ENCODE assay signal across 9 mouse cellular contexts in genomic region chr17:66490022-66490601, GRCm38 (mm10). TPM values are rescaled to one million over a fixed set of nuclear protein-coding genes. Genes with fewer than 3 reads are reported as not detected.
A peak's percentile ranks its signal among the peaks of the same experiment; 100 is the strongest.
DNase-seq lines count a peak whose midpoint lies in the region; ATAC-seq and TF ChIP-seq lines count a peak whose summit lies in the region.
"Had no signal": no experiment of that assay in that cellular context is flagged by ENCODE, and none has a peak within 500 bp of the region (broad histone marks: within the 10 kb centered on the region; RNA-seq: fewer than 3 reads in every experiment).

No protein-coding gene starts in this region.

- H3K4me3 ChIP-seq in G1E (ENCODE audit: low read depth, low read length) = no peak overlapping the region
- H3K4me3 ChIP-seq in heart, postnatal 0 days (ENCODE audit: low read depth, low read length) = no peak overlapping the region
- H3K4me3 ChIP-seq in liver, adult 2 months (ENCODE audit: insufficient read depth, low read depth, low read length) = no peak overlapping the region
- no peak overlapping the region for H3K4me3 ChIP-seq in neural tube, embryonic 14.5 days (ENCODE audit: low read depth, low read length)
- H3K4me3 ChIP-seq: erythroblast, embryonic 14.5 days had no signal

- WGBS in heart, postnatal 0 days = 40% methylated on average over 10 of the region's 10 CpGs
- WGBS in liver, adult 2 months = 39% methylated on average over 10 of the region's 10 CpGs
- WGBS in neural tube, embryonic 14.5 days = 46% methylated on average over 10 of the region's 10 CpGs

- no peaks in the 10 kb centered on the region; the same call in 1 of the 2 replicates for H3K4me1 ChIP-seq in G1E (ENCODE audit: insufficient read depth, low read depth, low read length)
- no peaks in the 10 kb centered on the region for H3K4me1 ChIP-seq in heart, postnatal 0 days (ENCODE audit: control insufficient read depth, insufficient read depth)
- no peaks in the 10 kb centered on the region for H3K4me1 ChIP-seq in liver, adult 2 months (ENCODE audit: control insufficient read depth, insufficient read depth, low read length)
- H3K4me1 ChIP-seq in neural tube, embryonic 14.5 days (ENCODE audit: control insufficient read depth, insufficient read depth, low read length) = no peaks in the 10 kb centered on the region

- peak; percentile 89 for TF ChIP-seq CTCF in G1E (IDR thresholded peaks at IDR 0.05; ENCODE audit: low read depth, low read length)
- TF ChIP-seq CTCF in heart, postnatal 0 days (IDR thresholded peaks at IDR 0.05; ENCODE audit: low read depth) = peak; percentile 99
- TF ChIP-seq CTCF in liver, adult 2 months (IDR thresholded peaks at IDR 0.05; ENCODE audit: low read depth, low read length) = peak; percentile 64

- peaks cover 20% of the 10 kb centered on the region for H3K36me3 ChIP-seq in G1E (replicated peaks)
- peaks cover 14% of the 10 kb centered on the region for H3K36me3 ChIP-seq in heart, postnatal 0 days (replicated peaks; ENCODE audit: control insufficient read depth, insufficient read depth, low read length)
- H3K36me3 ChIP-seq in liver, adult 2 months (ENCODE audit: control insufficient read depth, insufficient read depth, low read length) = peaks cover 4% of the 10 kb centered on the region
- H3K36me3 ChIP-seq in neural tube, embryonic 14.5 days (ENCODE audit: control insufficient read depth, insufficient read depth, low read length) = peaks cover 13% of the 10 kb centered on the region

- H3K27me3 ChIP-seq in G1E (ENCODE audit: insufficient read depth, low read length) = no peaks in the 10 kb centered on the region
- no peaks in the 10 kb centered on the region for H3K27me3 ChIP-seq in heart, postnatal 0 days (ENCODE audit: control insufficient read depth, insufficient read depth, low read length)
- H3K27me3 ChIP-seq in liver, adult 2 months (ENCODE audit: control insufficient read depth, insufficient read depth, low read length) = no peaks in the 10 kb centered on the region
- H3K27me3 ChIP-seq in neural tube, embryonic 14.5 days (ENCODE audit: control insufficient read depth, insufficient read depth, low read length) = no peaks in the 10 kb centered on the region

- ATAC-seq in G1E (ENCODE audit: extremely low read depth, insufficient number of reproducible peaks, low FRiP score, poor library complexity, severe bottlenecking) = no peak; the same call in 1 of the 2 replicates
- ATAC-seq in heart, postnatal 0 days (ENCODE audit: insufficient read depth, low read depth) = no peak
- ATAC-seq in neural tube, embryonic 14.5 days (ENCODE audit: low read depth) = peak; percentile 63

- no peak overlapping the region for H3K9ac ChIP-seq in heart, postnatal 0 days (replicated peaks; ENCODE audit: low read depth, low read length)
- no peak overlapping the region for H3K9ac ChIP-seq in liver, adult 2 months (ENCODE audit: low read depth, low read length)
- no peak overlapping the region for H3K9ac ChIP-seq in neural tube, embryonic 14.5 days (replicated peaks; ENCODE audit: low read depth, low read length)

- TF ChIP-seq EP300 in heart, postnatal 0 days (IDR thresholded peaks at IDR 0.05; ENCODE audit: low read depth) = no peak

- DNase-seq in 3T3-L1 (ENCODE audit: low read depth, low spot score) (peak; percentile 74), G1E (ENCODE audit: low spot score) (peak; percentile 18)
- DNase-seq in cerebellum, postnatal 14 days = peak; percentile 76 to 82
- DNase-seq in heart, postnatal 0 days (ENCODE audit: low spot score) = peak; percentile 67
- peak; percentile 67 for DNase-seq in kidney, postnatal 10 days
- DNase-seq in liver, adult 2 months (ENCODE audit: extremely low read depth, low read depth, low spot score) = peak; percentile 47
- DNase-seq in gastrocnemius, postnatal 25 days = no peak

- no peaks in the 10 kb centered on the region for H3K9me3 ChIP-seq in G1E (replicated peaks)
- H3K9me3 ChIP-seq in heart, postnatal 0 days (replicated peaks; ENCODE audit: control insufficient read depth, low read length) = no peaks in the 10 kb centered on the region
- no peaks in the 10 kb centered on the region for H3K9me3 ChIP-seq in neural tube, embryonic 14.5 days (ENCODE audit: control insufficient read depth, low read length)

- H3K79me2 ChIP-seq in liver, adult 2 months (ENCODE audit: control insufficient read depth, insufficient read depth, low read length) = no peaks in the 10 kb centered on the region

- H3K4me2 ChIP-seq in heart, postnatal 0 days (ENCODE audit: low read depth, low read length) = no peak overlapping the region
- no peak overlapping the region for H3K4me2 ChIP-seq in neural tube, embryonic 14.5 days (ENCODE audit: low read depth, low read length)

- no peak for TF ChIP-seq POLR2A in liver, adult 2 months (IDR thresholded peaks at IDR 0.05; ENCODE audit: extremely low read depth, insufficient read depth, low read length)

- no peak overlapping the region for H3K27ac ChIP-seq in heart, postnatal 0 days (ENCODE audit: low read depth)
- no peak overlapping the region for H3K27ac ChIP-seq in liver, adult 2 months (replicated peaks; ENCODE audit: insufficient read depth, low read depth, low read length)
- no peak overlapping the region for H3K27ac ChIP-seq in neural tube, embryonic 14.5 days (ENCODE audit: low read depth, low read length)

RNA-seq across cellular contexts. Expression of gene Rab12, which starts 29.4 kb away (rescaled TPM):
- total RNA-seq in G1E (2014; fragmentation: Nextera tagmentation) (29.9 and 46.7 TPM in 2 replicates), G1E (2017) (25.5 and 28.2 TPM in 2 replicates)
- 9.9 and 11.6 TPM in 2 replicates for polyA plus RNA-seq in G1E (2012)
- 48.8 and 52.5 TPM in 2 replicates for total RNA-seq in heart, postnatal 0 days (2014; rRNA removed; ENCODE audit: low replicate concordance)
- 56.4 and 56.6 TPM in 2 replicates for polyA plus RNA-seq in heart, postnatal 0 days (2015; fragmentation: Nextera tagmentation; extraction: Ambion mirVana)
- total RNA-seq in liver, adult 2 months (2014; rRNA removed) = 15.2 and 15.8 TPM in 2 replicates
- polyA plus RNA-seq in liver, adult 2 months (2012; rRNA removed) = 10.3 and 12.3 TPM in 2 replicates
- polyA plus RNA-seq in neural tube, embryonic 14.5 days (2014; fragmentation: Nextera tagmentation; extraction: Ambion mirVana) = 87.2 and 100 TPM in 2 replicates
- total RNA-seq in gastrocnemius, postnatal 25 days (2021) = 100 to 1,000 TPM; 131 to 163 TPM

RNA-seq across cellular contexts. Expression of gene Mtcl1, which starts 40.6 kb away (rescaled TPM):
- total RNA-seq in G1E (2014; fragmentation: Nextera tagmentation) (not detected in 2 replicates), G1E (2017) (0.11 TPM in 1 of 2 replicates, not detected in the other)
- polyA plus RNA-seq in G1E (2012) = not detected in 2 replicates
- 2.6 and 5.6 TPM in 2 replicates for total RNA-seq in heart, postnatal 0 days (2014; rRNA removed; ENCODE audit: low replicate concordance)
- 0.57 and 0.71 TPM in 2 replicates for polyA plus RNA-seq in heart, postnatal 0 days (2015; fragmentation: Nextera tagmentation; extraction: Ambion mirVana)
- total RNA-seq in liver, adult 2 months (2014; rRNA removed) = 0.28 and 0.54 TPM in 2 replicates
- polyA plus RNA-seq in liver, adult 2 months (2012; rRNA removed) = 0.05 and 0.15 TPM in 2 replicates
- 33.4 and 33.8 TPM in 2 replicates for polyA plus RNA-seq in neural tube, embryonic 14.5 days (2014; fragmentation: Nextera tagmentation; extraction: Ambion mirVana)
- total RNA-seq in gastrocnemius, postnatal 25 days (2021) = 1 to 10 TPM; 6.0 to 6.3 TPM
- polyA plus RNA-seq: erythroblast, embryonic 14.5 days had no signal
